Mouse (Mus musculus) left cerebral cortex, adult 11 months (tissue): ENCODE data around the gene Dact1.

Experiments used
- DNase-seq: peaks from one replicate; pipeline ENCODE4 v3.0.0; 2022; ENCODE audit warnings: low spot score

Gene Dact1

GRCm38 (mm10) chr12:71337896-71338463 lies 28.3 kb downstream of the Dact1 start:
- no peak for DNase-seq

GRCm38 (mm10) chr12:71339142-71339848 lies 29.6 kb downstream of the Dact1 start:
- DNase-seq = no peak

- DNase-seq = no peak
These were observed 32.7 kb downstream of the Dact1 start for GRCm38 (mm10) chr12:71342397-71342796.

- DNase-seq = no peak
These were observed 35.8 kb downstream of the Dact1 start for GRCm38 (mm10) chr12:71345471-71345870.

- no peak for DNase-seq
These were observed 36.4 kb downstream of the Dact1 start for GRCm38 (mm10) chr12:71346071-71346470.

- no peak for DNase-seq
These were observed 38.8 kb downstream of the Dact1 start for GRCm38 (mm10) chr12:71348401-71348896.

GRCm38 (mm10) chr12:71350077-71350476 lies 40.4 kb downstream of the Dact1 start:
- no peak for DNase-seq

GRCm38 (mm10) chr12:71354656-71355055 lies 45.0 kb downstream of the Dact1 start:
- no peak for DNase-seq

- no peak for DNase-seq
These were observed 45.4 kb downstream of the Dact1 start for GRCm38 (mm10) chr12:71355092-71355491.

GRCm38 (mm10) chr12:71361616-71362015 lies 51.9 kb downstream of the Dact1 start:
- DNase-seq = no peak

GRCm38 (mm10) chr12:71362425-71362824 lies 52.7 kb downstream of the Dact1 start:
- no peak for DNase-seq

GRCm38 (mm10) chr12:71364106-71364505 lies 54.4 kb downstream of the Dact1 start:
- DNase-seq = no peak

GRCm38 (mm10) chr12:71364531-71364930 lies 54.8 kb downstream of the Dact1 start:
- DNase-seq = no peak

GRCm38 (mm10) chr12:71365208-71365607 lies 55.5 kb downstream of the Dact1 start:
- no peak for DNase-seq

- no peak for DNase-seq
These were observed 56.5 kb downstream of the Dact1 start for GRCm38 (mm10) chr12:71366175-71366574.

- DNase-seq = no peak
These were observed 58.9 kb downstream of the Dact1 start for GRCm38 (mm10) chr12:71368631-71369030.
